Mouse (Mus musculus): ENCODE measurements around the gene St6galnac3. TPM values are rescaled to one million over a fixed set of nuclear protein-coding genes. Genes with fewer than 3 reads are reported as not detected.

Gene St6galnac3
- total and polyA plus RNA-seq, 2 experiments from 2014 or later: 7.3 to 9.9 TPM

- TF ChIP-seq CTCF (IDR thresholded peaks at IDR 0.05; ENCODE audit: low read depth): no peak
- H3K27ac ChIP-seq: no peak overlapping the region
- WGBS: 96% methylated on average over 7 of the region's 7 CpGs
- no peak overlapping the region for H3K9ac ChIP-seq (replicated peaks; ENCODE audit: low read length)
- no peak overlapping the region for H3K4me3 ChIP-seq (ENCODE audit: low read length)
- no peaks in the 10 kb centered on the region for H3K9me3 ChIP-seq (ENCODE audit: low read length)
- 0 out of 2 replicates have a peak, but pooled peaks cover 3% of the 10 kb centered on the region for H3K4me1 ChIP-seq (ENCODE audit: insufficient read depth, low read length)
- ATAC-seq (peak; percentile 24; the same call in 1 of the 2 replicates), DNase-seq (ENCODE audit: low spot score) (no peak)
- H3K27me3 ChIP-seq (ENCODE audit: insufficient read depth, low read length): no peaks in the 10 kb centered on the region
- H3K4me2 ChIP-seq (ENCODE audit: low read depth, low read length): no peak overlapping the region
- no peaks in the 10 kb centered on the region for H3K36me3 ChIP-seq (ENCODE audit: insufficient read depth, low read length)
Observed at GRCm38 (mm10) chr3:153553226-153553625, 171.7 kb downstream of the St6galnac3 start.

- TF ChIP-seq CTCF (IDR thresholded peaks at IDR 0.05; ENCODE audit: low read depth): no peak
- DNase-seq (ENCODE audit: low spot score): no peak
- Histone ChIP-seq H3K27ac (no peak overlapping the region), H3K9me3 (ENCODE audit: low read length) (no peaks in the 10 kb centered on the region), H3K4me3 (ENCODE audit: low read length) (no peak overlapping the region), H3K27me3 (ENCODE audit: insufficient read depth, low read length) (no peaks in the 10 kb centered on the region), H3K36me3 (ENCODE audit: insufficient read depth, low read length) (no peaks in the 10 kb centered on the region), H3K4me1 (ENCODE audit: insufficient read depth, low read length) (no peaks in the 10 kb centered on the region), H3K4me2 (ENCODE audit: low read depth, low read length) (no peak overlapping the region), H3K9ac (replicated peaks; ENCODE audit: low read length) (no peak overlapping the region)
- ATAC-seq: no peak
- 75% methylated on average over 7 of the region's 7 CpGs for WGBS
Observed at GRCm38 (mm10) chr3:153546936-153547683, 177.9 kb downstream of the St6galnac3 start.

DNA sequence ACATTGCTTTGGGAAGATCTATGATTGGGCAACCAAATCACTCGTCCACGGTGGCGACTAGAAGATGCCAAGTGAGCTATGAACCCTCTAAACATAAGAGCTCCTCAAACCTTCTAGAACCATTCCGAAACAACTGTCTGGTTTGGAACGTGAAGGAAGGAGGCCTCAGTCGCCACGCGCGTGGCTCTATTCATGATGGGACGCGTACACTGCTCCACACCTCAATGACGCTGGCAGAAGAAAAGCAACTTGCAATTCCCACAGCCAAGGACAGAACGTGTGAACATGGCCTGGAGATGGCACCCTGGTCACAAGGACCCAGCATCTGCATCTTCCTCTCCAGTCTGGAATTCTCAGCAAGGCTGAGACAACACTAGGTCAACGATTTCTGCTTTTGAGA, 185.1 kb downstream of the St6galnac3 start:
- H3K27me3 ChIP-seq (ENCODE audit: insufficient read depth, low read length): no peaks in the 10 kb centered on the region
- H3K4me3 ChIP-seq (ENCODE audit: low read length): no peak overlapping the region
- DNase-seq (ENCODE audit: low spot score): no peak
- 92% methylated on average over 14 of the region's 14 CpGs for WGBS
- no peak overlapping the region for H3K27ac ChIP-seq
- no peaks in the 10 kb centered on the region for H3K4me1 ChIP-seq (ENCODE audit: insufficient read depth, low read length)
- no peak overlapping the region for H3K9ac ChIP-seq (replicated peaks; ENCODE audit: low read length)
- H3K9me3 ChIP-seq (ENCODE audit: low read length): no peaks in the 10 kb centered on the region
- no peak overlapping the region for H3K4me2 ChIP-seq (ENCODE audit: low read depth, low read length)
- ATAC-seq: no peak
- H3K36me3 ChIP-seq (ENCODE audit: insufficient read depth, low read length): no peaks in the 10 kb centered on the region
- TF ChIP-seq CTCF (IDR thresholded peaks at IDR 0.05; ENCODE audit: low read depth): no peak

DNA sequence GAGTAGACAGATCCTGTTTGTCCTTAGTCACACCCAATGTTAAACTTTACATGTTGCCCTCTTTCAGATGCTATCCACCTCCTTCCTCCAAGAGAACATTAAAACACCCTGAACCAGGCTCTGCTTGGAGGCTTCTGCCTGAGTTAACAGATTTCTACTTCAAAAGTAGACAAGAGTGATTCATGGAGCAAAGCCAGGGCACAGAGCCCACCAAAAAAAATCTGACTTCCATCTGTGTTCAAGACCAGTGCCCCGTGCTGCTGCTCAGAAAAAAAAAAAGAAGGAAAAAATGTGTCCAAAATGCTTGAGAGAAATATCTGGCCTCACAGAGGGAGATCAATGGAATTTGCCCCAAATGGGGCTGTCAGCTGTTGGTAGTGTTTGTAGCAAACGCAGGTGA, 186.6 kb downstream of the St6galnac3 start:
- Histone ChIP-seq H3K36me3 (ENCODE audit: insufficient read depth, low read length) (no peaks in the 10 kb centered on the region), H3K4me2 (ENCODE audit: low read depth, low read length) (no peak overlapping the region), H3K4me3 (ENCODE audit: low read length) (no peak overlapping the region), H3K27ac (no peak overlapping the region), H3K4me1 (ENCODE audit: insufficient read depth, low read length) (no peaks in the 10 kb centered on the region), H3K27me3 (ENCODE audit: insufficient read depth, low read length) (no peaks in the 10 kb centered on the region), H3K9me3 (ENCODE audit: low read length) (no peaks in the 10 kb centered on the region), H3K9ac (replicated peaks; ENCODE audit: low read length) (no peak overlapping the region)
- 31% methylated on average over 2 of the region's 2 CpGs for WGBS
- DNase-seq (ENCODE audit: low spot score) (peak; percentile 20), ATAC-seq (no peak)
- TF ChIP-seq CTCF (IDR thresholded peaks at IDR 0.05; ENCODE audit: low read depth): no peak

DNA sequence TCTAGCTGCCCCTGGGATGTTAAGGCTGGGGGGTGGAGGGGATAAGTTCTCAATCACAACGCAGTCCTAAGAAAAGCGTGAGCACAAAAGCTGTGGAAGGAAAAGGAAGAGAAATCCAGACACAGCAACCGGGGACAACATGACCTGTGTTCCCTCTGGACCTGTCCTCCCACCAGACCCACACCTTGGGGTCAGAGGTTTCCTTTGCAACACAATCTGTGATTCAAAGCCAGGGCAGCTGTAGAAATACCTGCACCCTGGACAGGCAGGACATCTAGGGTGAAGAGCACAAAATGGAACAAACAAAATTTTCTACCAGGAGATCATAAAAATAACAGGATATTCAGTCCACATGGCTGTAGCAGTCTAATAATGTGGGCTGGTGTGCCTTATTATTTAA, 187.5 kb downstream of the St6galnac3 start:
- Histone ChIP-seq H3K27ac (no peak overlapping the region), H3K4me2 (ENCODE audit: low read depth, low read length) (no peak overlapping the region), H3K9me3 (ENCODE audit: low read length) (no peaks in the 10 kb centered on the region), H3K27me3 (ENCODE audit: insufficient read depth, low read length) (no peaks in the 10 kb centered on the region), H3K9ac (replicated peaks; ENCODE audit: low read length) (no peak overlapping the region), H3K4me3 (ENCODE audit: low read length) (no peak overlapping the region), H3K36me3 (ENCODE audit: insufficient read depth, low read length) (no peaks in the 10 kb centered on the region), H3K4me1 (ENCODE audit: insufficient read depth, low read length) (no peaks in the 10 kb centered on the region)
- ATAC-seq (no peak), DNase-seq (ENCODE audit: low spot score) (no peak)
- no peak for TF ChIP-seq CTCF (IDR thresholded peaks at IDR 0.05; ENCODE audit: low read depth)
- WGBS: 93% methylated on average over 3 of the region's 3 CpGs

- no peak overlapping the region for H3K4me3 ChIP-seq (ENCODE audit: low read length)
- no peak overlapping the region for H3K27ac ChIP-seq
- no peak overlapping the region for H3K9ac ChIP-seq (replicated peaks; ENCODE audit: low read length)
- no peak overlapping the region for H3K4me2 ChIP-seq (ENCODE audit: low read depth, low read length)
- no peaks in the 10 kb centered on the region for H3K27me3 ChIP-seq (ENCODE audit: insufficient read depth, low read length)
- DNase-seq (ENCODE audit: low spot score) (no peak), ATAC-seq (no peak)
- no peaks in the 10 kb centered on the region for H3K9me3 ChIP-seq (ENCODE audit: low read length)
- no peaks in the 10 kb centered on the region for H3K4me1 ChIP-seq (ENCODE audit: insufficient read depth, low read length)
- TF ChIP-seq CTCF (IDR thresholded peaks at IDR 0.05; ENCODE audit: low read depth): no peak
- 72% methylated on average over 4 of the region's 4 CpGs for WGBS
- H3K36me3 ChIP-seq (ENCODE audit: insufficient read depth, low read length): no peaks in the 10 kb centered on the region
Observed at GRCm38 (mm10) chr3:153536260-153536659, 188.7 kb downstream of the St6galnac3 start.

- Histone ChIP-seq H3K9me3 (ENCODE audit: low read length) (no peaks in the 10 kb centered on the region), H3K9ac (replicated peaks; ENCODE audit: low read length) (no peak overlapping the region), H3K4me3 (ENCODE audit: low read length) (no peak overlapping the region), H3K4me2 (ENCODE audit: low read depth, low read length) (no peak overlapping the region), H3K27me3 (ENCODE audit: insufficient read depth, low read length) (no peaks in the 10 kb centered on the region), H3K4me1 (ENCODE audit: insufficient read depth, low read length) (no peaks in the 10 kb centered on the region), H3K27ac (no peak overlapping the region), H3K36me3 (ENCODE audit: insufficient read depth, low read length) (no peaks in the 10 kb centered on the region)
- 79% methylated on average over 6 of the region's 6 CpGs for WGBS
- TF ChIP-seq CTCF (IDR thresholded peaks at IDR 0.05; ENCODE audit: low read depth): no peak
- DNase-seq (ENCODE audit: low spot score): no peak
- ATAC-seq: no peak
Observed at GRCm38 (mm10) chr3:153529174-153529573, 195.8 kb downstream of the St6galnac3 start.
